Mouse (Mus musculus): ENCODE results near the gene Ropn1l.

Gene Ropn1l

DNA sequence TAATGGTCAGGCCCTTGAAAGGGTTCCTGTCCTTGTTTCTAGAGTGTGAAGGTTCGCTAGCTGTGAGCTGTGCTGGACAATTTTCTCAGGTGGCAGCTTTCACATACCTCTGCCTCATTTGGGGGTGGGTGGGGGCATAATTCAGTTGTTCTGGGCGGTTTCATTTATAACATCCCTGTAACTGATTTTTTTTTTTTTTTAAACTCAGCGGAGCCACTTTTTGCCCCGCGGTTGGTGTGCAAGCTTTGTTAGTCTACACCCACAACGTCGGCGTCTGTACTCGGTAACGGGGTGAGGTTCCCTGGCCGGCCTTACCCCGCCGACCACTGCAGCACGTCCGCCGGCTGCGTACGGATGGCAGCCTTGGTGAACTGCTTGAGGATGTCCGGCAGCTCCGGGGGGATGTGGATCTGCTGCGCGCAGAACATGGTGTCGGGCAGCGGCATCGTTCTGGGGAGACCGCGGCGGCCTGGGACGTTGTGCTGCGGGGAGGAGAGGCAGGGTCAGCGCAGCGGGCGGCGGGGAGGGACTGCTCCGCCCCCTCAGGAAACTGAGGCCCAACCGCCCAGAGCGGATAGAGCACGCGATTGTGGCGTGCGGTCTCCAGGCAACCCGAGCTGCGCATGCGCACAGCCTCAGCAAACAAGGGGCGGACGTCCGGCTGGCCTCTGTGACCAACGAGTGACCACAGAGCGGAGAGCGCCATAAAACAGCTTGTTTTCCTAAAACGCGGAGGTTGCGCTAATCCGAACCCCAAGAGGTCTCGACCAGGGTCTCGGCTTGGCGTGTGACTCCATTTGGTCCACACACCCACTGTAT is at the start of gene Ropn1l:
Gene Ropn1l (minus strand): TSS at position 640 of the 819 bp plus-strand sequence.
- under 1% methylated on average over 57 of the region's 57 CpGs for WGBS

DNA sequence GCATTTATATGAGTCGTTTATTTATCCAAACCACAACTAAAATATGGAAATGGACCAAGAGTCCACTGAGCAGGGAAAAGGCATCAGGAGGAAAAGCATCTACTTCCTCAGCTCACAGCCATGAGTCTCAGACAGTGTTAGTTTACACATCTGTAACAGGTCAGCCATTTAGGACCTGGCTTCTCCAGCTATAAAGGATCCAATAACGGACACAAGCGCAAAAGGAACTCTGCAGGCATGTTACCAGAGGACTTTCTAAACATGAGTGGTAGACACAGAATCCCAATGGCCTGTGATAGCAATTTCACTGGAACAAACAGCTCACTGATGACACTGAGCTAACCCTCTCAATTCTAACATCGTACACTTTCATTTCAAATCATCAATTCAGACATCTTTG is 49.5 kb upstream of the Ropn1l start:
- WGBS, result 76% methylated on average over 4 of the region's 4 CpGs

DNA sequence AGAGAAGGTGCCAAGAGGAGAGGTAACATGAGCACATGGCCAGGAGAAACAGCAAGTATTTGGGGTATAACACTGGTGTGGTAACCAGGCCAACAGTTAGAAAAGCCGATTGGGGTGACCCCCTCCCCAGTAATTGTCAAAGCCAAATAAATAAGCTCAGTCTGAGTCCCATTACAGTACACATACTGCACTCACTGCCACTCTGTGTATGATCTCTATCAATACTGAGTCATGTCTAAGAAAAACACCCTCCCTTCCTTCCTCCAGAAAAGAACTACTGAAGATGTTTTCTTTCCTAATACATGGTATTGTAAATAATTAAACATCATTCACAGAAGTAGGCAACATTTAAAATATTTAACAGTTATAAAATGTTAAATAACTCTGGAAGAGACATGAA is 48.8 kb upstream of the Ropn1l start:
- WGBS, result 20% methylated on average over 1 of the region's 1 CpGs

DNA sequence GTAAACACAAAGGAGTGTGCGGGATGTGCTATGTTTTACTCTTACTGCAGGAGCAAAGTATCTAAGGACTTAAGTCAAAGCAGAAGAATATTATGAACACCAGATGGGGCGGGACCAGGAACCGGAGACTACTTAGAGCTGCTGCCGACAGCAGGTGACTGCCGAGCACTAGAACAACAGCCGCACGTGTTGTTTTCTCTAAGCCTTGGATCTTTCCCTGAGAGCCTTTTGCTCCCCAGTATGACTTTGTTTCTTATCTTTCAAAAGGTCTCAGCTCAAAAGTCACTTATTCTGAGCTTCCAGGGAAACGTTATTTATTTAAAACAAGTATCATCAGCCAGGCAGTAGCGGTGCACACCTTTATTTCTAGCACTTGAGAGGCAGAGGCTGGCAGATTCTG is 41.3 kb upstream of the Ropn1l start:
- WGBS, result 80% methylated on average over 9 of the region's 9 CpGs

DNA sequence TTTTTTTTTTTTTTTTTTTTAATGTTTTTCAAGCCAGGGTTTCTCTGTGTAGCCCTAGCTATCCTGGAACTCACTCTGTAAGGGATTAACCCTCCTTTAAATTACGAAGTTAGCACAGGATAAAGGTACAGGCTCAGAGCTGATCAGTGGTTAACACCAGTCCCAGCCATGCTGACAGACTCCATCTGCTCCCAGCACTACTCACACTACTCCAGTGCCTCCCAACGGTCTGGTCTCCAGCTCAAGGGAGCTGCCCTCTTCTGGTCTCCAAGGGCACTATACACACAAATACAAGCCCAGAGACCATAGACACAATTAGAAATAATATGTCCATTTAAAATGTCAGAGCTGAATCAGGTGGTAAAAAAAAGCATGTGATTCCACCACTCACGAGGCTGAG is 40.8 kb upstream of the Ropn1l start:
- 63% methylated on average over 3 of the region's 3 CpGs for WGBS

DNA sequence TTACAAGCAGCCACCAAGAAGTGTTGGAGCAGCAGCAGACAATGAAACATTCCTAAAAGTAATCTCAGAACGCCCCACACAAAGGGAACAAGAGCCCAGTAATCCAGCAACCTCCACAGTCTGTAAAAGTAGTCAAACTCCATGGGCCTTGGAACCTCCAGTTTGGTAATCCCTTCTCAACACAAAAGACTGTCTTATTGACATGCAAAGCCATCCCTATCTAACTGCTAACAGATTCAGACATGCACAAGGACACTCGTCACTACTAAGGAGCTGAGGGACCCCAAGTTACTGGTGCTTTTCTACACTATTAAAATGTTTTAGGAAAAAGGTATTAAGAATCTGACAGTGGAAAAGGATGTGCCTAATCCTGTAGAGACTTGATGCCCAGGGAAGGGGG is 33.9 kb upstream of the Ropn1l start:
- WGBS, result 71% methylated on average over 2 of the region's 2 CpGs

DNA sequence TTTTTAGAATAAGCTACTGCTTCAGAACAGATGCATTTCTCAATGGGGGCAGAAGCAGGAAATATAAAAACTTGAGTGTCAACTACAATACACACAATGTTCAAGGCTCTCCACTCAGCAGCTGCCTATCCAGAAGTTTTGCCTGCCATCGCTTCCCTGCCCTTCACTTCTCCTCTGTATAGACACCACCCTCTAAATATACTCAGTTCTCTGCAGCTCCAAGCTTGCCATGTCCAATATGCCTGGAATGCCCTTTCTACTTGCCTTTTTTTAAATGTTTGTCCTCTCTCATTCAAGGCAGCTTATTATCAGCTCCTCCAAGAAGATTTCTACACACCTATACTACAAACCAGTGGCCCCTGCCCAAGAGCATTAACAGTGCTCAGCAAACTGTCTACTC is 23.1 kb upstream of the Ropn1l start:
- WGBS, result 69% methylated on average over 1 of the region's 1 CpGs

DNA sequence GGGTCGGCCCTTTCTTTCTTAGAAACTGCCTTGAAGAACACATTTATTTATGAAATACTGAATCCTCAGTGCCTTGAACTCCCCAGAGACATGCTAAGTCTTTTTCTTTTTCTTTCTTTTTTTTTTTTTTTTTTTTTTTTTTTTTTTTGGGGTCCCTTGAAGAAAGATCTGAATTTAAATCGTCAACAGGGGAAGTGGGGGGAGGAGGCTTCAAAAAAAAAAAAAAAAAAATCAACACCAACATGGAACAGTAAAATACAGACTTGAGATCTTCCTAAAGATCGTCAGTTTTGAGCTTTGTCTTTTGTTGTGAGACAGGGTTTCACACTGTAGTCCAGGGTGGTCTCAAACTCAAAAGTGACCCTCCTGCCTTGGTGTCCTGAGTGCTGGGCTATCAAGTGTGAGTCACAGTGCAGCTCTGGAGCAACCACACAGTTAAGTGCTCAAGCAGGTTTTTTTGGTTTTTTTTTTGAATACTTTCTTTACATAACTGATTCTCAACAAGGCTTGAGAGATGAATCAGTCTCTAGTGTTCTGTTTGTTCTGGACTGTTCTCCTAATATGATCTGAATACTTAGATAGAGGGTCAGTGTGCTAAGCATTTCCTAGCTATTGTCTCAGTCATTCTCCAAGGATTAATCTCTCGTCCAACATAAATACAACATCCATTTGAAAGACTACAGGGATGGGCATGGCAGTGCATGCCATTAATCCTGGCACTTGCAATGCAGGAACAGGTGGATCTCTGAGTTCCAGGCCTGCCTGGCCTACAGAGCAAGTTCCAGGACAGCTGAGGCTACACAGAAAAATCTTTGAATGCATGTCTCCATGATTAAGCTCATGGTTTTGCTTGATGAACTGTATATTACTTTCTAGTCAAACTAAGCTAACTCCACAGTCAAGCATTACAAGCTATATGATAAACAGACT is 19.4 kb upstream of the Ropn1l start:
- WGBS, result 51% methylated on average over 4 of the region's 4 CpGs

DNA sequence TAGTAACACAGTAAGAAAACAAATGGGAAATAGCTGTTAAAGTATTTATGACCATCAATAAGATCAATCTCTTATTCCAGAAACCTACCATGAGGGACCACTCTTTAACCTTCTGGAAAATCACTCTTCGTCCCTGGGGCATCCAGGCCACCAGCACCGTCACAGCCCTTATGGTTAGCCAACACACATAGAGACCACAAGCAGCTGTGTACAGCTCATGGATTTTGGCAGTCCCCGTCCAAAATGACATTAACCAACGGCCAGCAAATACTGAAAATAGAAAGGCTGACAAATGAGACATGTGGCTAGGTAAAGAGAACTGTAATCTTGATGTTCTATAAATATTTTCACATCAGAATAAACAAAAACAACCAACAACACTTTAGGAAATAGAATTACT is 18.0 kb upstream of the Ropn1l start:
- WGBS, result 83% methylated on average over 4 of the region's 4 CpGs

DNA sequence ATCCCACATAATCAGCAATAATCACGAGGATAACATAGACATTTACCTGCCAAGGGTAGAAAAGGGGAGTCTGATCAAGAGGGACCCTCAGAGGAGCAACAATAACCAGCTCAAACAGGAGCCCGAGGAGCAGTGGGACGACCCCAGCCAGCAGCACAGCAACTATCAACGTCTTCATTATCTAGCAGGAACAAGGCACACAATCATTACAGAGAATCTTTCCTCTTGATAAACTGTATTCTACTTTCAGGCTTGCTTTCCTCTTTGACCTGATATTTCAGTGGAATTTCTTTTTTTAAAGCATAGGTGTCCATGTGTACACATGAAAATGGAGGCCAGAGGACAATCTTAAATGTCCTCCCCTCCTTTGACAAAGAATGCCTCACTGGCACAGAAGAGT is 16.0 kb upstream of the Ropn1l start:
- 83% methylated on average over 4 of the region's 4 CpGs for WGBS

DNA sequence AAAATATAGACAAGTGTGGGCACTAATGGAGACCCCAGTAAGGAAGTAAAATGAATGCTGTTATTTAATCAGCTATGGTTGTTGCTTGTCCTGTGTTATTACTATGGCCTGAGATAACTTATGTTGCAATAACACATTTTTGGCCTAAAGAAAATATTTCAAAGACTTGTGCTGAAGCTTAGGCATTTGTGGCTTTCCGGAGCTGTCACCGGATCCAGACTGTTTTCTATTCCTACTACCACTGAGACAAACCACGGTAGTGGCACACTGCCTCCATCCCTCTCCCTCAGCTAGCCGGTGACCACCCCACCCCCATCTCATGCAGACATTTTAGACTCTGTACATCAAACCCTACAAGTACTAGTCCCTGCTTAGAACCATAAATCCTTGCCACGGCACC is 15.3 kb upstream of the Ropn1l start:
- 80% methylated on average over 5 of the region's 5 CpGs for WGBS

DNA sequence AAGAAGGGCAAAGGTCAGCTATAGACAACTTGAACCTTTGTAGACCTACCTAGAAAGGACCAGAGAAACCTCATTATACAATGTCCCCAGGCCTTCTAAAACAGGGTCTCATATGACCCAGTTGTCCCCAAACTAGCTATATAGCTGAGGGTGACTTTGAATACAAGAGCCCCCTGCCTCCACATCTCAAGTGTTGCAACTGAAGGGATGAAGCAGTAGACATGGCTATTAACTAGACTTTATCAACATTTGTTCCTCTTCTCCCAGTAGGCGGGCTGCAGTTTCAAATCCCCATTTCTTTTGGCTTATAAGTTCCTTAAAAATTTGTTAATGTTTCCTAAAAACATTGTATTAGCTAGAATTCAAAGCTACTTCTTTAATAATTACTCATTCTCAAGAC is 13.2 kb upstream of the Ropn1l start:
- WGBS, result 100% methylated on average over 1 of the region's 1 CpGs

DNA sequence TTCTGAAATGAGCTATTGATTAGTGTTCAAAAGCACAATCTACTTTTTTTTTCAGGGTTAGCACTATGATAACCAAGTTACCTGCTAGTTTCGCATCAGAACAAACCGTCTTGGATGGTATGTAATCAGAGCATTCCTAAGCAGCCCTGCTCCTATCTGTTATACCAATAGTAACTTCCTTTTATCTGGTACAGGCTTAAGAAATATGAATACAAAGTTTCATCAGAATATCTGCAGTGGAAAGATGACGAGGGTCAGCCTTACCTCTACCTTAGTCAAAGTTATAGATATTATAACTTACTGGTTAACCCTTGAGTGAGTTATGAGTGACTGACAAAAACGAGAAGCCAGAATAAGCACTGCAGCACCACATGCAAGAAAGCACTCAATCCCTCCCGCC is 12.8 kb upstream of the Ropn1l start:
- 86% methylated on average over 5 of the region's 5 CpGs for WGBS

DNA sequence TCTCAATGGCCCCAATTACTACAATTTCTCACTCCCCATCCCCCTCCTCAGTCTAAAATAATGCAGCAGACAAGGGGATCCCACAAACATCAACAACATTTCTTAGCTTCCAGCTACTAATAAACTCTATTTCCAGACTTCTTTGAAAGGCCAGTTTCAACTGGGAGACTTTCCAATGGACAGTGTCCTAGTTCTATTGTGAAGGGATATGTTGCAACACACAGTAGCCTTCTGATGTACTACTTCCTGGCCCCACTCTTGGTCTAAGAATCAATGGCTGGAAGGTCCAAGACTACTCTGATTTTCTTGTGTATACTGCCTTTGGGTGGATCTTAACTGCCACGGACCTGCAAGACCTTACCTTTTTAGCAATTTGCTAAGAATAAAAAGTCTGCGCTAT is 12.3 kb upstream of the Ropn1l start:
- 86% methylated on average over 2 of the region's 2 CpGs for WGBS

DNA sequence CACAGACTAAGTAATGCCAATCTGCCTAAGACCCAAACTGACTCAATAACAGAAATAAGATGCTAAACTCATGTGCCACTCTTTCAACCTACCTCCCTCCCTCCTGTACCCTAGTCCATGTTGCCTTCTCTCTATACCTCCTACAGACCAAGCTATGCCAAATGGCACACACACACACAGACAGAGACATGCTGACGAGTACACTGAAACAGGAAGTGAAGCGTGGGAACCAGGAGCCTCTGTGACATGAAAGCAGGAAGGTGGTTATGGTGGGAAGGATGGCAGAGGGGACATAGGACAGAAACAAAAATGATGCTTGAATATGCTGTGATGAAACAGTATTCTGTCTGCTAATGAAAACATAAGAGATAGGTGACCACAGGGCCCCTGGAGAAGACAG is 7.0 kb upstream of the Ropn1l start:
- WGBS, result 58% methylated on average over 2 of the region's 2 CpGs

DNA sequence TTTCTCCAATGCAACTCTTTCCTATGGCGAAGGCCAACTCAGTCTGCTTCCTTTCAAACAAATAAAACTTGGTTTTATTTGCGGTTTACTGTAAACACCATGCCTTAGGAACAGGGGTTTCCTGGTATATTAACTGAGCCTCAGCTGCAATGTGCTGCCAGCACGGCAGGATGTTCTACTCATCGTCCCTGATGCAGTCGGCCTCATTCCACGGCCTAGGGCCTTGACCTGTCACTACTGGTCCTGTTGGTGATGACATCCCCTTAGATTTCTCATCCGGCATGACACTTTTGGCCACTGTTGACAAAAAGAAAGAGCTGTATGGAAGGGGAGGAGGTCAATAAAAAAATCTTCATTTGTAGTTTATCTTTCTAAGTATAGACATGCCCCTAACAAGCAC is 4.5 kb upstream of the Ropn1l start:
- WGBS, result 88% methylated on average over 7 of the region's 7 CpGs

DNA sequence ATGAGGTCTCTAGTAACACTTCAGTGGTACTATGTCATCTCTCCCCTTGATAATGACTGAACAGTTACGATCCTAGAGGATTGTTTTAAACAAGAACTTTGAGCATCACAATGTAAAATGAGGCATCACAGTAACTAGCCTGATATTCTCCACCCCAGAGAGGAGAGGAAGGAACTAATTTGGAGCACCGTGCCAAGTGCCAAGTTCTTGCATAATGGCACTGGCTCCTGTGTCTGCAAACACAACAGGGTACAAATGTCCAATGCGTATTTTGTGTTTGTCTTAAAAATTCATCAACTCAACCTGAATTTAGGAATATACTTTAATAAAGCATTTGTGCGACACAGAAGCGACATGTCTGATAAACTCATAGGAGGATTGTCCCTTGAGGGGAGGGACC is 2.8 kb upstream of the Ropn1l start:
- WGBS, result 62% methylated on average over 5 of the region's 5 CpGs

DNA sequence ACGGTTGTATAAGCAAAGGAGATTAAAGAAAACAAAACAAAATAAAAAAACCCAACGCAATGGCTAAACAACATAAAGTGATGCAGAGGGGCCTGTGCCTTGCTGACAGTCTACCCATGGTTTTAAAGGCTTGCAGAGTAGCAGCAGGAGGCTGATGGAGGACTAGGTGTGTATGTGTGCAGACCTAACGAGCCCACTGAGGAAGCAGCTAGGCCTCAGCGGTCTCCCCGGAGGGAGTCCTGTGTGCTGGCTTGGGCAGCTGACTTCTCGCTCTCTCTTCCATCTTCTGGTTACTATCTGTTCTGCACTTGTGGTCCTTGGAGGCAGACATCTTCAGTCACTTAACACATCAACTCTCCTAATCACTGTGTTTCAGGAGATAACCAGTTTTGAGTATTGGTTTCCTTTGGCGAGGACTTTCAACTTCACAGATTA is 1.3 kb upstream of the Ropn1l start:
- WGBS, result 71% methylated on average over 7 of the region's 7 CpGs

DNA sequence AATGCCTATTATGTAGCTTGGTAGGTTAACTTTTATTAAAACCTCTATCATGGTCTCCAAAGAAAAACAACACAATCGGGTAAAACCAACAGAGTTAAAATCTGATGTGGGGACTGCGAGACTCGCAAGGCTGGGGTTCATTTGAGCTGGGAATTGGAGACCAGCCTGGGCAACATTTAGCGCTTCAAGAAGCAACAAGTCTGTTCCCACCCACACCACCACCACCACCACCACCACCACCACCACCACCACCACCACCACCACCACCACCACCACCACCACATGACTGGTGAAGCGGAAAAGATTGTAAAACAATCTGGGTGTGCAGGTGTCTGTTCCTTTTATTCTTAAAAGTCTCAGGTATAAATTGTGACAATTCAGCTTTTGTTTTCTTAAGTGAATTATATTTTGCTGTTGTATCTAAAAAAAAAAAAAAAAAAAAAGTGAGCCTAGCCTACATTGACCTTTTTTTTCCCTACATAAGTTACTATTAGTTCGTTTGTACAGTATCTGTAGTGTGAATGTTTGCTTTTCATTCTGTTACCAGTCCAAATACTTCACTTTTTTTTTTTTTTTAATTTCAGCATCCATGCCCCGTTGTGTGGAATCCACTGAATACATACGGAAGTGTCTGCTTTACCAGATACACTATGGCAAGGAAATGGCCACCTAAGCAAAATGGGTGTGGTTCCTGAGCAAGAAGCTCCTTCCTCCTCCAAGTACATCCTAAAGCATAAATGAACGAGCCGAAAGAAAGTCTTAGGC is 741 bp upstream of the Ropn1l start:
- 28% methylated on average over 10 of the region's 10 CpGs for WGBS

DNA sequence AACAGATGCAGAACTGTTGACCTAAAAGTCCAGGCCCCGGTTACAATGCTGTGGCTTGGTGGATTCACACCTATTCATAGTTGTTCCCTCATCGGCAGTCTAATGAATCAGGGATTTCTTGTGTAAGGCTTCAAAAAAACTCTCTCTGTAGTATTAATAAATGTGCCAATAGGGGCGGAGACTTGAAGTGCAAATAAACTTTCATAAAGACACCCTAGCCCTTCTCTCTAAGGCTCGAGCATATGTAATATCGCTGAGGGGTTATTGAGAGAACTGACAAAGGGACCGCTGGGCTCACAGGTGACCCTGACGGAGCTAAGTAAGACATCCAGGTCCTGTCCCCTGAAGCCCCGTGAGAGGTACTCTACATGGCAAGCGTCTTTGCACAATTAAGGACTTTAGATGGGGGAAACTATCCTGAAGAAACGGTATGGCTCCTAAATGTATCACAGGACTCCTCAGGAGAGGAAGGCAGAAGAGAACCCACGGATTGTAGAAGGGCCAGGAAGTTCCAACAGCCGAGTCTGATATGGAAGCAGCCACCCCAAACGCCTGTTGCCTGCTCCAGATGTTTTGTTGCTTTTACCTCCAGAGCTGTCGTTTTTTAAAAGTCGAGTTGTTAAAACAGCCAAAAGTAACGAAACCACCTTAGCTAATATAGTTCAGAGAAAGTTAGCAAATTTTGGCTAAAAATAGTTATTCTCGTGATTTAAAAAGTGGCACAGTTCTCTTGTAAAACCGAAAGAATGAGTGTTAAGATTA is 1.0 kb downstream of the Ropn1l start:
- WGBS, result 44% methylated on average over 18 of the region's 18 CpGs

DNA sequence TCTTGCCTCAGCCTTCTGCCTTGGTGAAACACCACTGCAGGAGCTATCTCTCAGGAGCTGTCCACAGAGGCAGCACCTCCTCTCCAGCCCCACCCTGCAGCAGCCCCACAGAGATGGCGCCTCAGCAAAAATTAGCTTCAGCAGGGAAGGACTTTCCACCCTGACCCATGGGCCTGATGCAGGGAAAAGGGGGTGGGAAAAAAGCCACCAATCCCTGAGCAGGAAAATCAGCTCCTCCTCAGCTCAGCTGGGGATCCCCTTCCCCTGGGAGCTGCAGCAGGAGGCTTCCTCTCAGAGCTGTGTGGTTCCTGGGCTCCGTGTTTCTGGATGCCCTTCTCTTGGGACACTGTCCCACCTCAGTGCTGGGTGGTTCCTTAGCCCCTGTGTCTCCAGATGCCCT is 3.8 kb downstream of the Ropn1l start:
- 54% methylated on average over 2 of the region's 2 CpGs for WGBS
